Mouse (Mus musculus): ENCODE results near the gene Arglu1. TPM values are rescaled to one million over a fixed set of nuclear protein-coding genes. Genes with fewer than 3 reads are reported as not detected.

Gene Arglu1
- 87.2 and 88.2 TPM in 2 replicates for polyA plus RNA-seq (2014; fragmentation: Nextera tagmentation; extraction: Ambion mirVana)

- Histone ChIP-seq H3K27me3 (replicated peaks; ENCODE audit: control insufficient read depth, insufficient read depth, low read length) (no peaks in the 10 kb centered on the region), H3K9me3 (ENCODE audit: control insufficient read depth, low read length) (no peaks in the 10 kb centered on the region), H3K4me3 (ENCODE audit: low read depth, low read length) (peak within 1 kb of the TSS; percentile 94), H3K4me1 (replicated peaks; ENCODE audit: control insufficient read depth, insufficient read depth, low read length) (peaks cover 30% of the 10 kb centered on the region), H3K4me2 (peak within 1 kb of the TSS; percentile 89), H3K9ac (ENCODE audit: low read depth, low read length) (peak within 1 kb of the TSS; percentile 99), H3K27ac (ENCODE audit: low read depth, low read length) (peak within 1 kb of the TSS; percentile 92), H3K36me3 (ENCODE audit: control insufficient read depth, insufficient read depth, low read length) (no peaks in the 10 kb centered on the region; the same call in 1 of the 2 replicates)
- under 1% methylated on average over 80 of the region's 81 CpGs for WGBS
- DNase-seq (ENCODE audit: low spot score) = peak; percentile 94
- peak; percentile 91 for ATAC-seq (replicated peaks; ENCODE audit: low FRiP score)
These were observed at the start of gene Arglu1 for GRCm38 (mm10) chr8:8690146-8691092. Gene Arglu1 (minus strand): TSS chr8:8690521.

GRCm38 (mm10) chr8:8737271-8737670, 47.0 kb upstream of the Arglu1 start:
- H3K27me3 ChIP-seq (replicated peaks; ENCODE audit: control insufficient read depth, insufficient read depth, low read length) = no peaks in the 10 kb centered on the region
- H3K9ac ChIP-seq (ENCODE audit: low read depth, low read length) = no peak overlapping the region
- no peaks in the 10 kb centered on the region for H3K4me1 ChIP-seq (replicated peaks; ENCODE audit: control insufficient read depth, insufficient read depth, low read length)
- no peak for DNase-seq (ENCODE audit: low spot score)
- no peak for ATAC-seq (replicated peaks; ENCODE audit: low FRiP score)
- H3K9me3 ChIP-seq (ENCODE audit: control insufficient read depth, low read length) = no peaks in the 10 kb centered on the region
- H3K4me3 ChIP-seq (ENCODE audit: low read depth, low read length) = no peak overlapping the region
- H3K36me3 ChIP-seq (ENCODE audit: control insufficient read depth, insufficient read depth, low read length) = no peaks in the 10 kb centered on the region
- 59% methylated on average over 3 of the region's 3 CpGs for WGBS
- no peak overlapping the region for H3K27ac ChIP-seq (ENCODE audit: low read depth, low read length)
- H3K4me2 ChIP-seq = no peak overlapping the region

GRCm38 (mm10) chr8:8736826-8737225, 46.5 kb upstream of the Arglu1 start:
- H3K9me3 ChIP-seq (ENCODE audit: control insufficient read depth, low read length) = no peaks in the 10 kb centered on the region
- H3K4me3 ChIP-seq (ENCODE audit: low read depth, low read length) = no peak overlapping the region
- DNase-seq (ENCODE audit: low spot score) (no peak), ATAC-seq (replicated peaks; ENCODE audit: low FRiP score) (no peak)
- no peak overlapping the region for H3K9ac ChIP-seq (ENCODE audit: low read depth, low read length)
- H3K4me2 ChIP-seq = no peak overlapping the region
- 80% methylated on average over 8 of the region's 8 CpGs for WGBS
- H3K27me3 ChIP-seq (replicated peaks; ENCODE audit: control insufficient read depth, insufficient read depth, low read length) = no peaks in the 10 kb centered on the region
- H3K4me1 ChIP-seq (replicated peaks; ENCODE audit: control insufficient read depth, insufficient read depth, low read length) = no peaks in the 10 kb centered on the region
- H3K27ac ChIP-seq (ENCODE audit: low read depth, low read length) = no peak overlapping the region
- H3K36me3 ChIP-seq (ENCODE audit: control insufficient read depth, insufficient read depth, low read length) = no peaks in the 10 kb centered on the region

DNA sequence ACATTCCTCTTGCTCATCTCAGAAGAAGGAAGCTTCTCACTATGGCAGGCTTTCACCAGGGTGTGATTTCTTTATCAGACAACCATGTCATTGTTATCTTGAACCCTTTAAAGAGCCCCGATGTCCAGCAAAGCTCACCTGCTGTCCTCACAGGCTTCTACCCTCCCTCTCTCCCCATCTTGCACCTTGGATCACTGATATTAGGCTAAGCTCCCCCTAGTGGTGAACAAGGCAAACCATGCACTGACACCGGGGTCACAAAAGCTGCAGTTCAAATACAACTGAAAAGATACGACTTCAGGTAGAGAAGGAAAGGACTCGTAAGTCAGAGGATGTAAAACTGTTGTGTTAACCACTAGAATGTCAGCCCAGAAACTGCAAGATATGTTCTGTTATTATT, 43.5 kb upstream of the Arglu1 start:
- WGBS = 29% methylated on average over 4 of the region's 4 CpGs
- DNase-seq (ENCODE audit: low spot score) (no peak), ATAC-seq (replicated peaks; ENCODE audit: low FRiP score) (no peak)
- H3K27me3 ChIP-seq (replicated peaks; ENCODE audit: control insufficient read depth, insufficient read depth, low read length) = no peaks in the 10 kb centered on the region
- no peaks in the 10 kb centered on the region for H3K9me3 ChIP-seq (ENCODE audit: control insufficient read depth, low read length)
- no peaks in the 10 kb centered on the region for H3K36me3 ChIP-seq (ENCODE audit: control insufficient read depth, insufficient read depth, low read length)
- no peak overlapping the region for H3K4me3 ChIP-seq (ENCODE audit: low read depth, low read length)
- no peak overlapping the region for H3K9ac ChIP-seq (ENCODE audit: low read depth, low read length)
- no peak overlapping the region for H3K27ac ChIP-seq (ENCODE audit: low read depth, low read length)
- no peak overlapping the region for H3K4me2 ChIP-seq
- H3K4me1 ChIP-seq (replicated peaks; ENCODE audit: control insufficient read depth, insufficient read depth, low read length) = no peaks in the 10 kb centered on the region

GRCm38 (mm10) chr8:8728643-8729042, 38.3 kb upstream of the Arglu1 start:
- Histone ChIP-seq H3K27me3 (replicated peaks; ENCODE audit: control insufficient read depth, insufficient read depth, low read length) (no peaks in the 10 kb centered on the region), H3K4me2 (no peak overlapping the region), H3K4me3 (ENCODE audit: low read depth, low read length) (no peak overlapping the region), H3K4me1 (replicated peaks; ENCODE audit: control insufficient read depth, insufficient read depth, low read length) (no peaks in the 10 kb centered on the region), H3K27ac (ENCODE audit: low read depth, low read length) (no peak overlapping the region), H3K9me3 (ENCODE audit: control insufficient read depth, low read length) (no peaks in the 10 kb centered on the region), H3K9ac (ENCODE audit: low read depth, low read length) (no peak overlapping the region), H3K36me3 (ENCODE audit: control insufficient read depth, insufficient read depth, low read length) (no peaks in the 10 kb centered on the region)
- DNase-seq (ENCODE audit: low spot score) (no peak), ATAC-seq (replicated peaks; ENCODE audit: low FRiP score) (no peak)
- WGBS = 93% methylated on average over 2 of the region's 2 CpGs

GRCm38 (mm10) chr8:8726547-8726946, 36.2 kb upstream of the Arglu1 start:
- H3K4me2 ChIP-seq = no peak overlapping the region
- no peak for DNase-seq (ENCODE audit: low spot score)
- no peak for ATAC-seq (replicated peaks; ENCODE audit: low FRiP score)
- no peak overlapping the region for H3K4me3 ChIP-seq (ENCODE audit: low read depth, low read length)
- H3K9me3 ChIP-seq (ENCODE audit: control insufficient read depth, low read length) = no peaks in the 10 kb centered on the region
- no peaks in the 10 kb centered on the region for H3K27me3 ChIP-seq (replicated peaks; ENCODE audit: control insufficient read depth, insufficient read depth, low read length)
- H3K4me1 ChIP-seq (replicated peaks; ENCODE audit: control insufficient read depth, insufficient read depth, low read length) = no peaks in the 10 kb centered on the region
- no peak overlapping the region for H3K27ac ChIP-seq (ENCODE audit: low read depth, low read length)
- no peaks in the 10 kb centered on the region for H3K36me3 ChIP-seq (ENCODE audit: control insufficient read depth, insufficient read depth, low read length)
- no peak overlapping the region for H3K9ac ChIP-seq (ENCODE audit: low read depth, low read length)
- WGBS = 65% methylated on average over 2 of the region's 2 CpGs

GRCm38 (mm10) chr8:8704813-8705212, 14.5 kb upstream of the Arglu1 start:
- no peak for DNase-seq (ENCODE audit: low spot score)
- 62% methylated on average over 9 of the region's 9 CpGs for WGBS
- no peaks in the 10 kb centered on the region for H3K9me3 ChIP-seq (ENCODE audit: control insufficient read depth, low read length)
- no peaks in the 10 kb centered on the region for H3K36me3 ChIP-seq (ENCODE audit: control insufficient read depth, insufficient read depth, low read length)
- H3K4me1 ChIP-seq (replicated peaks; ENCODE audit: control insufficient read depth, insufficient read depth, low read length) = no peaks in the 10 kb centered on the region
- H3K27me3 ChIP-seq (replicated peaks; ENCODE audit: control insufficient read depth, insufficient read depth, low read length) = no peaks in the 10 kb centered on the region
- no peak overlapping the region for H3K9ac ChIP-seq (ENCODE audit: low read depth, low read length)
- H3K4me3 ChIP-seq (ENCODE audit: low read depth, low read length) = no peak overlapping the region
- no peak overlapping the region for H3K27ac ChIP-seq (ENCODE audit: low read depth, low read length)
- no peak for ATAC-seq (replicated peaks; ENCODE audit: low FRiP score)
- H3K4me2 ChIP-seq = no peak overlapping the region

DNA sequence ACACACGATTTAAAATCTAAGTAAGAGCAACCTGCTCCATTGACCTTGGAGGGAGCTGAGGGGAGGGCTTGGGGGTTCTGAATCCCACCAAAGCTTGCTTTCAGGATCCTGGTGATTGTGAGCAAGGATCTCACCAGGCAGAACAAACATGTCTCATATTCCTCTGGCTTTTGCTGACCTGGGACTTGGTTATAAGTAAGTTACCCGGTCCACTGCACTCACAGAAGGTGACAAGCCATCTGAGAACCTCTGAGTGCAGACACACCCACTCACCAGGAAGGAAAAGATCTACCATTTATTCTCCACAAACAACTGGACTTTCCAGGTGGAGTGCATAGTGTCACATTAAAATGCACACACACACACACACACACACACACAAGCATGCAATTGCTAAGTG, 13.3 kb upstream of the Arglu1 start:
- Histone ChIP-seq H3K27me3 (replicated peaks; ENCODE audit: control insufficient read depth, insufficient read depth, low read length) (no peaks in the 10 kb centered on the region), H3K9ac (ENCODE audit: low read depth, low read length) (no peak overlapping the region), H3K4me1 (replicated peaks; ENCODE audit: control insufficient read depth, insufficient read depth, low read length) (no peaks in the 10 kb centered on the region), H3K4me2 (no peak overlapping the region), H3K36me3 (ENCODE audit: control insufficient read depth, insufficient read depth, low read length) (no peaks in the 10 kb centered on the region), H3K9me3 (ENCODE audit: control insufficient read depth, low read length) (no peaks in the 10 kb centered on the region), H3K4me3 (ENCODE audit: low read depth, low read length) (no peak overlapping the region), H3K27ac (ENCODE audit: low read depth, low read length) (no peak overlapping the region)
- no peak for DNase-seq (ENCODE audit: low spot score)
- no peak for ATAC-seq (replicated peaks; ENCODE audit: low FRiP score)
- 77% methylated on average over 2 of the region's 2 CpGs for WGBS

GRCm38 (mm10) chr8:8700821-8701220, 10.5 kb upstream of the Arglu1 start:
- ATAC-seq (replicated peaks; ENCODE audit: low FRiP score) (no peak), DNase-seq (ENCODE audit: low spot score) (no peak)
- Histone ChIP-seq H3K36me3 (ENCODE audit: control insufficient read depth, insufficient read depth, low read length) (no peaks in the 10 kb centered on the region), H3K9ac (ENCODE audit: low read depth, low read length) (no peak overlapping the region), H3K27ac (ENCODE audit: low read depth, low read length) (no peak overlapping the region), H3K4me3 (ENCODE audit: low read depth, low read length) (no peak overlapping the region), H3K9me3 (ENCODE audit: control insufficient read depth, low read length) (no peaks in the 10 kb centered on the region), H3K27me3 (replicated peaks; ENCODE audit: control insufficient read depth, insufficient read depth, low read length) (no peaks in the 10 kb centered on the region), H3K4me1 (replicated peaks; ENCODE audit: control insufficient read depth, insufficient read depth, low read length) (no peaks in the 10 kb centered on the region), H3K4me2 (no peak overlapping the region)
- 89% methylated on average over 10 of the region's 10 CpGs for WGBS

All from liver, embryonic 11.5 days (tissue).